Mouse (Mus musculus): ENCODE data around the gene Slc12a7. TPM values are rescaled to one million over a fixed set of nuclear protein-coding genes. Genes with fewer than 3 reads are reported as not detected.

Gene Slc12a7
- polyA plus RNA-seq, 1 experiment from 2014 or later: 32.7 TPM

DNA sequence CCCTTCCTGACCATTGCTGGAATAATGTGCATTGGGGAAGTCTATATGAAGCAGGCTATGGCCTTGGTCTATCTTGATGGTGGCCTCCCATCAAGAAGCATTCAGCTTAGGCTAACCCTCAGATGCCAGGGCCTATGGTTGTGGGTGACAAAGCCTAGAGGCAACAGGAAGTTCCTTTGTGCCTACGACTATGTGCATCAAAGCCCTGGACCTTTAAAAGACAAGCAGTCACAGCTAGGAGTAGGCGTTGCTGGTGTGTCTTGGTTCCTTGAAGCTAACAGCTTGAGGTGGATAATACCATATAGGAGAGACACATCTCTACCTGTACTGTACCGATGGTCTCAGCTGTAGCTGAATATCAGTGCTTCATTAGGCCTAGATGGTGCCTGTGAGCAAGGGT lies 27.2 kb downstream of the Slc12a7 start:
- H3K27me3 ChIP-seq (ENCODE audit: control insufficient read depth, insufficient read depth, low read length): no peaks in the 10 kb centered on the region
- H3K9ac ChIP-seq (ENCODE audit: low read depth, low read length): no peak overlapping the region
- 91% methylated on average over 3 of the region's 3 CpGs for WGBS (ENCODE audit: insufficient replicate concordance)
- no peaks in the 10 kb centered on the region for H3K36me3 ChIP-seq (ENCODE audit: control insufficient read depth, insufficient read depth, low read length)
- ATAC-seq (replicated peaks; ENCODE audit: insufficient number of reproducible peaks, low FRiP score, low TSS enrichment): no peak
- no peaks in the 10 kb centered on the region for H3K9me3 ChIP-seq (replicated peaks; ENCODE audit: control insufficient read depth, low read length)
- peaks cover 14% of the 10 kb centered on the region for H3K4me1 ChIP-seq (ENCODE audit: control insufficient read depth, insufficient read depth, low read length)
- no peak overlapping the region for H3K4me2 ChIP-seq
- H3K27ac ChIP-seq (ENCODE audit: low read depth, low read length): no peak overlapping the region
- H3K4me3 ChIP-seq (ENCODE audit: low read depth, low read length): no peak overlapping the region

DNA sequence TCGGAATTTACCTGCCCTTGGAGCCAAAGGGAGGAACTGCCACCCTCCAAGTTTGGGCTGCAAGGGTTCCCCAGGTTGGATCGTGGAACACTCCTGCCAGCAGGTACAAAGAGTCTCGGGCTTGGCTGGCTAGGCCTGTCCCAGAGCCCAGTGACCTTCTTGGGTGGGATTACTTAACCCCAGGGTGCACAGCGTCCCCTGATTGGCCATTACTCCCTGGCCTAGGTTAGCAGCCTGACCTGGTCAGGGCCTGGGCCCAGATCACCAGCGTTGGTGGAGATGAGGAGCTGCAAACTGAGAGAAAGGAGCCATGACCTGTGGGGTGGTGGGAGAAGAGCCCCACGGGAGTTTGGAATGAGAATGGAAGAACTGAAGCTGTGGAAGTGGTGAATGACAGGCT lies 30.0 kb downstream of the Slc12a7 start:
- H3K9ac ChIP-seq (ENCODE audit: low read depth, low read length): peak overlapping the region; percentile 4; the same call in 1 of the 2 replicates
- H3K36me3 ChIP-seq (ENCODE audit: control insufficient read depth, insufficient read depth, low read length): no peaks in the 10 kb centered on the region
- peak overlapping the region; percentile 83 for H3K4me3 ChIP-seq (ENCODE audit: low read depth, low read length)
- H3K4me1 ChIP-seq (ENCODE audit: control insufficient read depth, insufficient read depth, low read length): peaks cover 26% of the 10 kb centered on the region
- H3K27me3 ChIP-seq (ENCODE audit: control insufficient read depth, insufficient read depth, low read length): no peaks in the 10 kb centered on the region
- 34% methylated on average over 6 of the region's 6 CpGs for WGBS (ENCODE audit: insufficient replicate concordance)
- 0 out of 2 replicates have a peak, but pooled peaks have one; percentile 1 for ATAC-seq (replicated peaks; ENCODE audit: insufficient number of reproducible peaks, low FRiP score, low TSS enrichment)
- no peaks in the 10 kb centered on the region for H3K9me3 ChIP-seq (replicated peaks; ENCODE audit: control insufficient read depth, low read length)
- peak overlapping the region; percentile 96 for H3K4me2 ChIP-seq
- H3K27ac ChIP-seq (ENCODE audit: low read depth, low read length): peak overlapping the region; percentile 43; the same call in 1 of the 2 replicates

DNA sequence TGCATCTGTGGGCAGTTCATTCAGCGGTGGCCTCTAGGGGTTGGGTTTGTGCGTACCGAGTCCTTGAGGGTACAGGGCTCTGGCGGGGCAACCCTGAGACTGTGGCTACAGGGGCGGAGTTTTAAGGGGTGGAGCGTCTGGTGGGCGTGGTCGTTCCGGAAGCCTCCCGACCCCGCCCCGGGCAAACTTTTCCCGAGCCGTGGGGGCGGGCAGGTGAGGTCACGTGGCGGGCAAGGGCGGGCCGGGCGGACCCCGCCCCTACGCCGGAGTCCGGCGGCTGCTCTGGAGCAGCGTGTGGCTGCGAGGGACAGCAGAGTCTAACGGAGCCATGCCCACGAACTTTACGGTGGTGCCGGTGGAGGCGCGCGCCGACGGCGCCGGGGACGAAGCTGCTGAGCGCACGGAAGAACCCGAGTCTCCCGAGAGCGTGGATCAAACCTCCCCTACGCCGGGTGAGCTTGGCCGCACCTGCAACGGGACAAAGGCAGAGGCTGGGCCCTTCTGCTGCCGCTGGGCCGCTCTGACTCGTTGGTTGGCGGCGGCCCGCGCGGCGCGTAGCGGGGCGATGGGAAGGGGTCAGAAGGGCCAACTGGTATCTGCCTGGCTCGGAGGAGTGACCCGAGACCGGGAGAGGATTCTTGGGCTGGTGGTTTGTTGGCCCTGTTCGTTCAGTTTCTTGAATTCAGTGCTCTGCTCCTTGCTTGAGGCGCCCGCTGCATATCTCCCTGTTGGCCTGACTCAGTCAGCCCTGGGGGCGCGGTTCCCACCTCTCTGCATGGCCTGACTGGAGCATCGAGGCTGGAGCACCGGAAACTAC lies 30.8 kb downstream of the Slc12a7 start:
- H3K9ac ChIP-seq (ENCODE audit: low read depth, low read length): peak overlapping the region; percentile 93
- no peaks in the 10 kb centered on the region for H3K9me3 ChIP-seq (replicated peaks; ENCODE audit: control insufficient read depth, low read length)
- no peaks in the 10 kb centered on the region for H3K27me3 ChIP-seq (ENCODE audit: control insufficient read depth, insufficient read depth, low read length)
- peak overlapping the region; percentile 83 for H3K4me3 ChIP-seq (ENCODE audit: low read depth, low read length)
- H3K27ac ChIP-seq (ENCODE audit: low read depth, low read length): peak overlapping the region; percentile 77
- peak overlapping the region; percentile 96 for H3K4me2 ChIP-seq
- ATAC-seq (replicated peaks; ENCODE audit: insufficient number of reproducible peaks, low FRiP score, low TSS enrichment): peak; percentile 93
- peaks cover 30% of the 10 kb centered on the region for H3K4me1 ChIP-seq (ENCODE audit: control insufficient read depth, insufficient read depth, low read length)
- under 1% methylated on average over 68 of the region's 70 CpGs for WGBS (ENCODE audit: insufficient replicate concordance)
- no peaks in the 10 kb centered on the region for H3K36me3 ChIP-seq (ENCODE audit: control insufficient read depth, insufficient read depth, low read length)

DNA sequence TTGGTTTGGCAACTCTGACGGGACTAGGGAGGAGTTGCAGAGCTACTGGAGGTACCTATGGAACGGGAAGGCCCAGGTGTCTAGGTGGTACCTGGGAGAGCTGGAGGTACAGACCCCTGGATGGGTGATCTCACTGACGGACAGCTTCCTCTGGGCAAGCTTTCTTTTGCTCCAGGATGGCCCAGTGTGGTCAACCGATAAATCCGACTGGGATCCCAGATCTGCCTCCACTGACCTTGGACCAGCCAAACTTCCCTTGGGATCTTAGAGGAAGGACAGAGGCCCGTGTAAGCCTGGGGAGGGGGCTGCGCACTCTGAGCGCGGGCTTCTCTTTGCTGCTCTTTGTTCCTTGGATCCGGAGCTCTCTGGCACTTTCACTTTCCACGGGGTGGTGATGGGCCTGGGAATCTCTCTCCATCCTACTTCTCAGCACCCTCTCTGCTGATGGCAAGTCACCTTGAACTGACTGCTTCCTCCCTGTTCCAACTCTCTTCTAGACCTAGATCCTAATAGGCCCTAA lies 31.4 kb downstream of the Slc12a7 start:
- H3K4me2 ChIP-seq: peak overlapping the region; percentile 96

DNA sequence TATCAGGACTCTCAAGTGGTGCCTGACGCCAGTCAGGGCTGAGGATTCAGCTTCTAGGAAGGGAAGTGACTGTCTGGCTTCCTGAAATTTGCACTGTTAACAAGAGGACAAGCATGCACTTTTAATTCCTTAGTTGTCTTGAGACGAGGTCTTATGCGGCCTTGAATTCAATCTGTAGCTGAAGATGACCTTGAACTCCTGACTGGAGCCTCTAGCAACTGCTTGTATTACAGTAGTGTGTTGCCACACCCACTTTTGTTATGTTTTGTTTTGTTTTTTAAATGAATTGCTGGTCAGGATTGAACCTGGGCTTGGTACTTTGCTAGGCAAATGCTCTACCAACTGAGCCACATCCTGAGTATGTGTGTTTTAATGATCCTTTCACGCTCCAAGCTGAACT lies 32.5 kb downstream of the Slc12a7 start:
- no peaks in the 10 kb centered on the region for H3K9me3 ChIP-seq (replicated peaks; ENCODE audit: control insufficient read depth, low read length)
- H3K4me1 ChIP-seq (ENCODE audit: control insufficient read depth, insufficient read depth, low read length): peaks cover 38% of the 10 kb centered on the region
- no peaks in the 10 kb centered on the region; the same call in 1 of the 2 replicates for H3K36me3 ChIP-seq (ENCODE audit: control insufficient read depth, insufficient read depth, low read length)
- H3K9ac ChIP-seq (ENCODE audit: low read depth, low read length): peak overlapping the region; percentile 93
- no peaks in the 10 kb centered on the region for H3K27me3 ChIP-seq (ENCODE audit: control insufficient read depth, insufficient read depth, low read length)
- peak overlapping the region; percentile 83 for H3K4me3 ChIP-seq (ENCODE audit: low read depth, low read length)
- WGBS (ENCODE audit: insufficient replicate concordance): 58% methylated on average over 4 of the region's 4 CpGs
- ATAC-seq (replicated peaks; ENCODE audit: insufficient number of reproducible peaks, low FRiP score, low TSS enrichment): no peak
- H3K27ac ChIP-seq (ENCODE audit: low read depth, low read length): peak overlapping the region; percentile 77
- peak overlapping the region; percentile 96 for H3K4me2 ChIP-seq

More for the DNA sequence above, 31.4 kb downstream of the Slc12a7 start:
- H3K4me3 ChIP-seq (ENCODE audit: low read depth, low read length): peak overlapping the region; percentile 83
- H3K9ac ChIP-seq (ENCODE audit: low read depth, low read length): peak overlapping the region; percentile 93
- ATAC-seq (replicated peaks; ENCODE audit: insufficient number of reproducible peaks, low FRiP score, low TSS enrichment): no peak
- peaks cover 33% of the 10 kb centered on the region for H3K4me1 ChIP-seq (ENCODE audit: control insufficient read depth, insufficient read depth, low read length)
- H3K27ac ChIP-seq (ENCODE audit: low read depth, low read length): peak overlapping the region; percentile 77
- H3K9me3 ChIP-seq (replicated peaks; ENCODE audit: control insufficient read depth, low read length): no peaks in the 10 kb centered on the region
- 3% methylated on average over 11 of the region's 11 CpGs for WGBS (ENCODE audit: insufficient replicate concordance)
- no peaks in the 10 kb centered on the region for H3K27me3 ChIP-seq (ENCODE audit: control insufficient read depth, insufficient read depth, low read length)
- no peaks in the 10 kb centered on the region; the same call in 1 of the 2 replicates for H3K36me3 ChIP-seq (ENCODE audit: control insufficient read depth, insufficient read depth, low read length)

DNA sequence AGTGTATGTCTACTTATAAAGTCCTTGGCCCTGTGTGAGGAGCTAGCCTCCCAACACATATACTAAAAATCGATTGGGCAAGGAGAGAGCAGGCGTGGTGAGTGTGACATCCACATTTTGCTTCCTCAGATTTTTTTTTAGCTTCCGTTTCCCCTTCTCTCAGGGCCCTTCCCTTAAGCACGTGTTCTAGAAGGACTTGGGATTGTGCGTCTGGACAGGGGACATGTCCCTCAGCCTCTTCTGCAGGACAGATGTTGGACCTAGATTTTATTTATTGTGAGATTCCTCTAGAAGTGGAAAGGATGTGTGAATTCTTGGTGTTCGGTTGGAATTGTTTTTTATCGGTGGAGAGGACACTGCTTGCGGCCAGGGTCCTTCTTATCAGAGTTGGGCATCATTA lies 34.3 kb downstream of the Slc12a7 start:
- ATAC-seq (replicated peaks; ENCODE audit: insufficient number of reproducible peaks, low FRiP score, low TSS enrichment): no peak
- H3K4me1 ChIP-seq (ENCODE audit: control insufficient read depth, insufficient read depth, low read length): peaks cover 50% of the 10 kb centered on the region
- no peaks in the 10 kb centered on the region for H3K9me3 ChIP-seq (replicated peaks; ENCODE audit: control insufficient read depth, low read length)
- no peak overlapping the region for H3K27ac ChIP-seq (ENCODE audit: low read depth, low read length)
- H3K27me3 ChIP-seq (ENCODE audit: control insufficient read depth, insufficient read depth, low read length): no peaks in the 10 kb centered on the region
- no peak overlapping the region for H3K4me3 ChIP-seq (ENCODE audit: low read depth, low read length)
- no peak overlapping the region for H3K4me2 ChIP-seq
- 72% methylated on average over 8 of the region's 8 CpGs for WGBS (ENCODE audit: insufficient replicate concordance)
- H3K9ac ChIP-seq (ENCODE audit: low read depth, low read length): no peak overlapping the region
- no peaks in the 10 kb centered on the region; the same call in 1 of the 2 replicates for H3K36me3 ChIP-seq (ENCODE audit: control insufficient read depth, insufficient read depth, low read length)

DNA sequence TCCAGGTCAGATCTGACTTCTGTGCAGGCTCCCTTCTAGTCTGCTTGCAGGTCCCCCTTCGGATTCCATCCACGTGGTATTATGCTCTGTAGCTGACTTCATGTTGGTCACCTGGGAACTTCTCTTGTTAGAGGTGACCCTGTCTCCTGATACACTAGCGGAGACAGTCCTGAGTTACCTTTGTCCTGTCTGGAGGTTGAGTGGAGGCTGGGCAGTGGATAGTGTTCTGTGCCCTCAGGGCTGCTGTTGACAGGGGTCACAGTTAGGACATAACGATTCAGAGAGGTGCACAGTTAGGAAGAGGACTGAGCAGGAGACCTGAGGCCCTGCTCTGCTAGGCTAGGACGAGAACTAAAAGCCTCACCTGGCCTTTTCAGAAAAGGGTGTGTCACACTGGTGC lies 34.9 kb downstream of the Slc12a7 start:
- H3K36me3 ChIP-seq (ENCODE audit: control insufficient read depth, insufficient read depth, low read length): no peaks in the 10 kb centered on the region; the same call in 1 of the 2 replicates
- 0 out of 2 replicates have a peak overlapping the region, but pooled peaks have one; percentile 34 for H3K9ac ChIP-seq (ENCODE audit: low read depth, low read length)
- no peaks in the 10 kb centered on the region for H3K27me3 ChIP-seq (ENCODE audit: control insufficient read depth, insufficient read depth, low read length)
- no peak overlapping the region for H3K4me3 ChIP-seq (ENCODE audit: low read depth, low read length)
- no peak for ATAC-seq (replicated peaks; ENCODE audit: insufficient number of reproducible peaks, low FRiP score, low TSS enrichment)
- WGBS (ENCODE audit: insufficient replicate concordance): 77% methylated on average over 5 of the region's 5 CpGs
- no peak overlapping the region for H3K27ac ChIP-seq (ENCODE audit: low read depth, low read length)
- H3K4me2 ChIP-seq: no peak overlapping the region
- no peaks in the 10 kb centered on the region for H3K9me3 ChIP-seq (replicated peaks; ENCODE audit: control insufficient read depth, low read length)
- peaks cover 54% of the 10 kb centered on the region for H3K4me1 ChIP-seq (ENCODE audit: control insufficient read depth, insufficient read depth, low read length)

DNA sequence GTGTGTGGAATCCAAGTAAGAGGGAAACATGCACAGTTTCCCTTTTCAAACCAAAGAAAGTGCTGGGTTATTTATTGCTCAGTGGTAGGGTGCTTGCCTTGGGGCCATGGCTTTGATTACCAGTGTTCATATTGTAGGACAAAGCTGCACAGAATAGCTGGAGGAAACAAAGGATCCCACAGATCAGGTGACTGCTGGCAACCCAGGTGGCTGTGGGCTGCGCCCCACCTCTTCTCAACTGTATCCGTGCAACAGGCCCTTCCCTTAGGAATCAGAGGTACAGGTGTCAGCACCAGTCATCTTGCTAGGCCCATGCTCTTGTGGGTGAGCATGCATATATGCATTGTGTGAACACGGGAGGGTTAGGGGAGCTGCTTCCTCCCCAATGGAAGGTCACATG lies 35.4 kb downstream of the Slc12a7 start:
- Histone ChIP-seq H3K27ac (ENCODE audit: low read depth, low read length) (no peak overlapping the region), H3K27me3 (ENCODE audit: control insufficient read depth, insufficient read depth, low read length) (no peaks in the 10 kb centered on the region), H3K4me3 (ENCODE audit: low read depth, low read length) (no peak overlapping the region), H3K4me2 (no peak overlapping the region), H3K36me3 (ENCODE audit: control insufficient read depth, insufficient read depth, low read length) (no peaks in the 10 kb centered on the region; the same call in 1 of the 2 replicates), H3K4me1 (ENCODE audit: control insufficient read depth, insufficient read depth, low read length) (peaks cover 55% of the 10 kb centered on the region), H3K9me3 (replicated peaks; ENCODE audit: control insufficient read depth, low read length) (no peaks in the 10 kb centered on the region), H3K9ac (ENCODE audit: low read depth, low read length) (no peak overlapping the region)
- WGBS (ENCODE audit: insufficient replicate concordance): 78% methylated on average over 3 of the region's 3 CpGs
- ATAC-seq (replicated peaks; ENCODE audit: insufficient number of reproducible peaks, low FRiP score, low TSS enrichment): no peak
